Mouse (Mus musculus): Measurements from ENCODE around the gene Ceacam18. TPM values are rescaled to one million over a fixed set of nuclear protein-coding genes. Genes with fewer than 3 reads are reported as not detected.

The Ceacam18 gene
- polyA plus RNA-seq, 1 experiment, result 0.13 TPM

DNA sequence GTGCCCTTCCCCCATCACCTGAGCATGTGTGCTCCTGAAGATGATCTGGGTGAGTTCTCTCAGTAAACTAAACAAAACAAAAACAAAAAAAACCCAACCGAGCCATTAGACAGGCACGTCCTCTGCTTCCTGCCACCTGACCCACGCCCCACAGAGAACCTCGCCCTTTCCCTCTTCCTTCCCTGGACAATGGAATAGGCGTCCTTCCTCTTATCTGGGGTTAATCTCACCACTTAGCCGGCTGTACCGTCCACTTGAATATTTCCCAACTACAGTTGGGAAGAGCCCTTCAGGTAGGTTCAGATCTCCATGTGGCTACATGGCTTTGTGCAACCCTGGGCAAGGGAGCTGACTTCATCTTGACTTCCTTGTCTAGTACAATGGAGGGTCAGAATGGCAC lies 50.6 kb downstream of the Ceacam18 start:
- H3K27ac ChIP-seq (ENCODE audit: insufficient read depth, low read length), result no peak overlapping the region
- 81% methylated on average over 7 of the region's 7 CpGs for WGBS
- no peak overlapping the region for H3K4me3 ChIP-seq (replicated peaks; ENCODE audit: insufficient read depth, low read depth, low read length)
- TF ChIP-seq CTCF (IDR thresholded peaks at IDR 0.05; ENCODE audit: borderline replicate concordance, insufficient read depth, low read depth, low read length) (no peak), POLR2A (IDR thresholded peaks at IDR 0.05; ENCODE audit: borderline replicate concordance, insufficient read depth, low read length) (no peak)
- DNase-seq, result no peak
- H3K4me1 ChIP-seq (ENCODE audit: control insufficient read depth, insufficient read depth, low read length), result no peaks in the 10 kb centered on the region
- H3K27me3 ChIP-seq (ENCODE audit: control insufficient read depth, insufficient read depth, low read length), result no peaks in the 10 kb centered on the region

DNA sequence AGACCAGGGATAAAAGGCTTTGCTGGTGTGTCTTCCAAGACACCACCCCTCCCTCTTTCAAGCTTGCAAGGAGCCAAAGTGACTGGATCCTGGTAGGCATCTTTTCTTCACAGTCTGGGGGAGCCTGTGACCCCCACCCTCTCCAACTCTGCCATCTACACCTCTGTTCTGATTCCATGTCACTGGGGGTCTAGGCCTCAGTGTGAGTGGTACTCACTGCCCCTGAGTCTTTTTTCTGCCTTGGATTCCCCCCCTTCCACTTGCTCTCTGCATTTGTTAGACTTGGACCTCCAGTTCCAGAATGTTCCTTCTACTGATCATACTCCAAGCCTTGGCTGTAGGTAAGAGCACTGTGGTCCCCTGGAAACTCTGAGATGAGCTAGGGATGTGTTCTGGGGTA lies 55.6 kb downstream of the Ceacam18 start, which contains the start of gene Klk14:
Gene Klk14, plus strand, starts transcription at position 301 of the 400 bp plus-strand sequence.
- Histone ChIP-seq H3K4me1 (ENCODE audit: control insufficient read depth, insufficient read depth, low read length) (no peaks in the 10 kb centered on the region), H3K27ac (ENCODE audit: insufficient read depth, low read length) (no peak within 1 kb of the TSS), H3K4me3 (replicated peaks; ENCODE audit: insufficient read depth, low read depth, low read length) (no peak within 1 kb of the TSS), H3K27me3 (ENCODE audit: control insufficient read depth, insufficient read depth, low read length) (no peaks in the 10 kb centered on the region)
- DNase-seq, result no peak
- TF ChIP-seq CTCF (IDR thresholded peaks at IDR 0.05; ENCODE audit: borderline replicate concordance, insufficient read depth, low read depth, low read length) (no peak), POLR2A (IDR thresholded peaks at IDR 0.05; ENCODE audit: borderline replicate concordance, insufficient read depth, low read length) (no peak)

Other genes with a start within 250 kb of the Ceacam18 start
- 0.19 and 0.52 TPM in 2 replicates for gene Siglecg, start 226.5 kb upstream of the Ceacam18 start, polyA plus RNA-seq (2012; rRNA removed)
- gene Lim2, start 207.0 kb upstream of the Ceacam18 start, polyA plus RNA-seq (2012; rRNA removed), result not detected in 2 replicates
- 0.25 and 0.27 TPM in 2 replicates for gene Nkg7, start 197.6 kb upstream of the Ceacam18 start, polyA plus RNA-seq (2012; rRNA removed)
- not detected in 2 replicates for gene Cldnd2, start 193.9 kb upstream of the Ceacam18 start, polyA plus RNA-seq (2012; rRNA removed)
- gene Etfb, start 190.6 kb upstream of the Ceacam18 start, polyA plus RNA-seq (2012; rRNA removed), result 102 and 105 TPM in 2 replicates
- 0.14 and 0.88 TPM in 2 replicates for gene Gm45233, start 190.6 kb upstream of the Ceacam18 start, polyA plus RNA-seq (2012; rRNA removed)
- 1.9 and 2.4 TPM in 2 replicates for gene Vsig10l, start 171.6 kb upstream of the Ceacam18 start, polyA plus RNA-seq (2012; rRNA removed)
- gene Iglon5, start 144.6 kb upstream of the Ceacam18 start, polyA plus RNA-seq (2012; rRNA removed), result 79.6 and 82.4 TPM in 2 replicates
- not detected in 2 replicates for gene 4931406B18Rik, start 128.8 kb upstream of the Ceacam18 start, polyA plus RNA-seq (2012; rRNA removed)
- 1.9 and 2.4 TPM in 2 replicates for gene Cd33, start 90.3 kb upstream of the Ceacam18 start, polyA plus RNA-seq (2012; rRNA removed)
- gene Zfp658, start 72.5 kb upstream of the Ceacam18 start, polyA plus RNA-seq (2012; rRNA removed), result 10.3 and 10.9 TPM in 2 replicates
- 11.6 and 13.2 TPM in 2 replicates for gene Zfp719, start 55.1 kb upstream of the Ceacam18 start, polyA plus RNA-seq (2012; rRNA removed)
- 0.05 and 0.10 TPM in 2 replicates for gene Zfp819, start 27.5 kb upstream of the Ceacam18 start, polyA plus RNA-seq (2012; rRNA removed)
- gene Siglece, start 25.5 kb downstream of the Ceacam18 start, polyA plus RNA-seq (2012; rRNA removed), result 0.44 and 0.54 TPM in 2 replicates
- gene Ctu1, start 37.3 kb downstream of the Ceacam18 start, polyA plus RNA-seq (2012; rRNA removed), result 9.2 and 10.0 TPM in 2 replicates
- gene Klk14, start 55.7 kb downstream of the Ceacam18 start, polyA plus RNA-seq (2012; rRNA removed), result not detected in 2 replicates
- not detected in 2 replicates for gene Klk13, start 77.9 kb downstream of the Ceacam18 start, polyA plus RNA-seq (2012; rRNA removed)
- not detected in 2 replicates for gene Klk12, start 134.2 kb downstream of the Ceacam18 start, polyA plus RNA-seq (2012; rRNA removed)
- not detected in 2 replicates for gene Klk11, start 139.9 kb downstream of the Ceacam18 start, polyA plus RNA-seq (2012; rRNA removed)
- 0.20 and 0.24 TPM in 2 replicates for gene Klk10, start 146.3 kb downstream of the Ceacam18 start, polyA plus RNA-seq (2012; rRNA removed)
- gene Klk9, start 157.2 kb downstream of the Ceacam18 start, polyA plus RNA-seq (2012; rRNA removed), result 0.07 and 0.11 TPM in 2 replicates
- gene Klk8, start 162.9 kb downstream of the Ceacam18 start, polyA plus RNA-seq (2012; rRNA removed), result 1.6 and 1.9 TPM in 2 replicates
- gene Klk7, start 176.6 kb downstream of the Ceacam18 start, polyA plus RNA-seq (2012; rRNA removed), result not detected in 2 replicates
- 88.4 and 102 TPM in 2 replicates for gene Klk6, start 189.8 kb downstream of the Ceacam18 start, polyA plus RNA-seq (2012; rRNA removed)
- not detected in 2 replicates for gene Klk5, start 207.3 kb downstream of the Ceacam18 start, polyA plus RNA-seq (2012; rRNA removed)
- not detected in 2 replicates for gene Klk4, start 246.5 kb downstream of the Ceacam18 start, polyA plus RNA-seq (2012; rRNA removed)

Measured in cerebellum, adult 2 months (tissue).